Mouse (Mus musculus): ENCODE measurements around the gene Rho.

Gene Rho

DNA sequence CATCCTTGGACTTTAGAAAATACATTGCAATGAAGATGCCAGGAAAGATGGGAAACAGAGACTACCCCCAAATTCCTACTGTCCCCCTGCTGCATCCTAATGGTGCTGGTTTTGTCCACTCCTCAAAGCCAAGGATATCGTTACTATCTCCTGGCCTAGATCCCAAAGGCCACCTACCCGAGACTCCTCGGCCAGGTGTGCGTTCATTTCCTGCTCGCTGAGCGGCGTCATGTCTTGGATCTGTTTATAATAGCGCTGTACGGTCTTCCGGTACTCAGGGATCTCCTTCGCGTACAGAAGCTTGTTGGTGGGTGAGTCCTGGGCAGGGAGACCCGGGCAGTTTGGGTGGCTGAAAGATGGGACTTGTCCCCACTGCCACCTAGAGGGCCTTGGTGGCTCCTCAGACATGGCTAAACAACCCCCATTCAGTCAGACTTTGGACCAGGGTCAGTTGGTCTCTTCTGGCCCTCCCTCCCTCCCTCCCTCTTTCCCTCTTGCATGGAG is 24.9 kb downstream of the Rho start:
- DNase-seq (ENCODE audit: low spot score in 2 of 2) = no peak

- DNase-seq (ENCODE audit: low spot score in 2 of 2) = no peak
Measured at GRCm38 (mm10) chr6:115956922-115957601, 25.5 kb downstream of the Rho start.

DNA sequence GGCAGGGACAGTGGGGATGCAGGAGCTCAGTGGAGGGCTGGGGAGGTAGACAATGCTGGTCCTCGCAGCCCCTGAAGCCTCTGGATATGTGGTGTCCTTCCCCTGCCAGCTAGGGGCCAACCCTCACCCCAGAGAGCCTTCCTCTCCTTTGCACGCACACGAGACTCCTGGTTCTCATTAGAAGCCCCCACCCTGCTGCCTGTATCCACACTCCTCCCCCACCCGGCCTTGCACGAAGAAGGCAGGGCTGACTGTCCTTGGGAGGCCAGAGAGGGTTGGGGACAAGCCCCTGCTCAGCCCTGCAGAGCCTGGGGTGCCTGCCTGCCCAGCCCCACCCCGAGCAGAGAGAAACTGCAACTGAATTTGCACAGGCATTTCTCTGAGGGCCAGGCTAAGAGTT is 26.1 kb downstream of the Rho start:
- DNase-seq (ENCODE audit: low spot score in 2 of 2) = no peak

GRCm38 (mm10) chr6:115958445-115958844 is 26.9 kb downstream of the Rho start:
- no peak for DNase-seq (ENCODE audit: low spot score in 2 of 2)

- DNase-seq (ENCODE audit: low spot score in 2 of 2) = no peak
Measured at GRCm38 (mm10) chr6:115959151-115959691, 27.7 kb downstream of the Rho start.

DNA sequence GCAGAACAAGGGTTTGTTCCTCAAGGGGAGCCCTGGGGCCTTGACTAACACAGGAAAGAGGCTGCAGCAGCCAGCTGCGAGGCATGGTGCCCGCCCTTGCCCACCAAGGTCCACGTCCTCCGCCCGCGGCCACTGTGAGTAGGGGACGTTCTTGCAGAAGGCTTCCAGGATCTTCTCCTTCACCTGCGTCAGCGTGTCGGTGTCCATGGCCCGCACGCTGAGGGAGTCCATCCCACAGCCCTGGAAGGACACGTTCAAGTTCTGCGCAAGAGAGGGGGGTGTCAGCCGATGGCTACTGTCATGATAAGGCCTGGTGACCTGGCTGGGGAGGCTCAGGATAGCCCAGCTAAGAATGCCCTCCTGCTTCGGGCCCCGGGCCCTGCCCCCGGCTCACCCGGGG is 28.8 kb downstream of the Rho start:
- no peak for DNase-seq (ENCODE audit: low spot score in 2 of 2)

- no peak for DNase-seq (ENCODE audit: low spot score in 2 of 2)
Measured at GRCm38 (mm10) chr6:115961743-115962142, 30.2 kb downstream of the Rho start.

GRCm38 (mm10) chr6:115962439-115963085 is 31.0 kb downstream of the Rho start:
- DNase-seq (ENCODE audit: low spot score in 2 of 2) = no peak

GRCm38 (mm10) chr6:115963656-115964055 is 32.1 kb downstream of the Rho start:
- DNase-seq (ENCODE audit: low spot score in 2 of 2) = no peak

GRCm38 (mm10) chr6:115966227-115966966 is 34.8 kb downstream of the Rho start:
- no peak for DNase-seq (ENCODE audit: low spot score in 2 of 2)

DNA sequence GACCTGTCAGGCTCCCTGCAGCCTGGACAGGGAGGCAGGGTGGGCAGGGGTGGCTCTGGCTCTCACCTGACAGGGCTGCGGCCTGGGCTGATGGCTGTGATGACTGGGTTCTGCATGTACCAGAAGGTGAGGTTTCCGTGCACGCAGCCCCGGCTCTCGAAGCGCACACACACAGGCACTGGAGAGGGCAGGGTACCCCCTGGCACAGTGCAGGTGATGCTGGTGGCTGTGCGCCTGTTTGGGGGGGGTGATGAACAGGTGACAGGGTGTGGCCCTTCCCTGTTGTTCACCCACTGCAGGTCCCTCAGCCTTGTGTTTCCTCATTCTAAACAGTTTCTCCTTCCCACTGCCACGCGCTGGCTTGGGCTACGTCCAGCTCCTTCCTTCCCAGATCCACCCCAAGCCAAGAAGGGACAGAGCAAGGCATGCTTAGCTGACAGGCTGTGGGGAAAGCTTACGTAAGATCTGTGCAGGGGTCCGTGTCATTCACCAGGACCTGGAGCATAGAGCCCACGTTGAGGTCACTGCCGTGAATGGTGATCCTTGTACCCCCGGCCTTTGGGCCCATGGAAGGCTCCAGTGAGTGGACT is 35.8 kb downstream of the Rho start:
- no peak for DNase-seq (ENCODE audit: low spot score in 2 of 2)

DNA sequence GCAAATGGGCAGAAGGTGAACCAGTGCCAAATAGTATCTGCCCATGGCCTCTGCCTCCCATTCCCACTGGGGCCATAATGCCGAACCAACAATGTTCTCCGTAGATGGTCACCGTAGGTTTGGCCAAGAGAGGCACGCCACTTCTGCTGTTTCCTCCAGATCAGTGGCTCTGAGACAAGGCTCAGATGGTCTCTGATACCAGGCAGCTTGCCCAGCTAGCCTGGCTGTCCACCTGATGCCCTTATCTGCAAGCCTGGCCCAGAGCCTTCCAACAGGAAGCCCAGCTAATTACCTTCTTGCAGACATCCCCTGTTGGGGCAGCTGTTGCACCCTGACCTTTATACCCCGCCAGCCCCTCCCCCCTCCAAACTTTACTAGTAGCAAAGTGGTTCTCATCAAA is 36.5 kb downstream of the Rho start:
- DNase-seq (ENCODE audit: low spot score in 2 of 2) = no peak

DNA sequence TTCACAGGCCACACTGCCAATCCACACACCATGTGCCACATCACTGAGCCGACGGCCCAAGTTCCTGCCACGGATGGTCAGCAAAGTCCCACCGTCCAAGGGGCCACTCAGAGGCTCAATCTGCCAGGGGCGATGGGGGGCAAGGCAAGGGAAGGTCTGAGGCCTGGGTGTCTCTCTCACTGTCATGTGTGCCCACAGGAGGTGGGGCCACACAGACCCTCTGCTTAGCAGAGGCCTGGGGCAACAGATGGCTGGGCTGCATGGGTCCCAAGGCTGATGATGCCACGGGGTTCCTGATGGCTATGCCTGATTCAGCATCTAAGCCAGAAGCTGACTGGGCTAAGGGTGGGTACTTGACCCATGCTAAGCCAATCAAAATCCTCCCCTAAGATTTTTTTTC is 37.2 kb downstream of the Rho start:
- DNase-seq (ENCODE audit: low spot score in 2 of 2) = no peak

DNA sequence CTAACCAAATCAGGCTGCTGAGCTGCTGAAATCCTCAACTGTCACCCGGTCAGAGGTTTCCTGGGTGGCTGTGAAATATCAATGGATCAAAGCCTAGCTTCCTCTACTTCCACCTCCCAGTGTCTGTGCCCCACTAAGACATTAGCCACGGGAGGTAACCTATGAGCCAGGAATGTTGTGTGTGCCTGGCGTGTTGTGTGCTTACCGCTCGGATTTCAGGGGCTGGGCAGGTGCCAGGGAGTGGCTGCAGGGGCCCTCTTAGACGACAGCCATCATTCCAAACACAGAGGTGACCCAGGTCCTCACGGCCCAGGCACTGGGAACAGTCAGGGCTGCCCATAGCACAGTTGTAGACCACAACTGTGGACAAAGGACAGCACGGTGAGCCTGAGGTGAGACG is 37.6 kb downstream of the Rho start:
- no peak for DNase-seq (ENCODE audit: low spot score in 2 of 2)

- DNase-seq (ENCODE audit: low spot score in 2 of 2) = no peak
Measured at GRCm38 (mm10) chr6:115969952-115970351, 38.4 kb downstream of the Rho start.

DNA sequence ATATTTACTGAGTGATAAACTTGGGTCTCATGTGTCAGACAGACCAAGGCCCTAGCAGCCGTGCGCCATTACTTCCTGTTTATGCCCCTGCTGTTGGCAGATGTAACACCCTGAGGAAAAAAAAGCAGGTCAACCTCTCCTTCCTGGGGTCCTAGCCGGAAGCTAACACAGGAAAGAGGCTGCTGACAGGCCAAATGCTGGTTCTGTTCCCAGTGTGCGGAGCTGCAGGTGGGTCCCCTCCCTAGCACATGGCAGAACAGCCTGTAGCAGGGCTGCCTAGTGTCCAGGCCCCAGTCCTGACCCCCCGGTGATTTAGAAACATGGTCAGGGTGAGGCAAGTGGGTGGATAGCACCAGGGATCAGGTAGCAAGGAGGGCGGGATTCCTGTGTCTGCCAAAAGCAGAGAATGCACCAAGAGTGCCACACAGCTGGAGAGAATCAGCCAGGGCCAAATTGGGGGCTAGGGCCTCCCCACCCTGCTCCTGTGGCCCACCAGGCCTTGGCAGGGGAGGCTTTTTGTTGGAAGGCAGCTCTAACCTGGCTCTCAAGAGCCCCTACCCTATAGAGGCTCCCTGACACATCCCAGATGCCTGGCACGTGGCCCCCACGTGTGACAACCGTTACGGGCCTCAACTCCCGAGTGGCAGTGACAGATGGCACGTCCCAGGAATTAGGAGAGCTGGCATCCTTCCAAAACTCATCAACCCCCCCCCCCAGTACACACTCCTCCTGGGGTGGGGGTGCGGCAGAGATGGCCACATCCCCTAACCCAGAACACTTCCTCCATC is 39.9 kb downstream of the Rho start:
- DNase-seq (ENCODE audit: low spot score in 2 of 2) = no peak

GRCm38 (mm10) chr6:115972083-115972764 is 40.7 kb downstream of the Rho start:
- no peak for DNase-seq (ENCODE audit: low spot score in 2 of 2)

GRCm38 (mm10) chr6:115973139-115973875 is 41.8 kb downstream of the Rho start:
- no peak for DNase-seq (ENCODE audit: low spot score in 2 of 2)

- no peak for DNase-seq (ENCODE audit: low spot score in 2 of 2)
Measured at GRCm38 (mm10) chr6:115973881-115974662, 42.5 kb downstream of the Rho start.

All from right cerebral cortex, postnatal 36 days (tissue).